Mouse (Mus musculus): ENCODE measurements at regions not wholly inside any gene's neighbourhood (a gene's known extent, or its start where the extent isn't known, plus 50 kb on each side); places are given as distances from the start of the nearest gene placed in this dataset.

GRCm38 (mm10) chr4:142880323-142880759, 332.5 kb downstream of the Prdm2 start:
- Histone ChIP-seq H3K27ac (ENCODE audit: insufficient read depth, low read depth, low read length) (no peak overlapping the region), H3K4me3 (ENCODE audit: insufficient read depth, low read length) (no peak overlapping the region), H3K4me1 (ENCODE audit: control insufficient read depth, insufficient read depth, low read length) (no peaks in the 10 kb centered on the region)
- no peak for TF ChIP-seq CTCF (IDR thresholded peaks at IDR 0.05; ENCODE audit: low read depth, low read length)
- no peak for TF ChIP-seq POLR2A (IDR thresholded peaks at IDR 0.05; ENCODE audit: borderline replicate concordance, low read depth, low read length)

- Histone ChIP-seq H3K27ac (ENCODE audit: insufficient read depth, low read depth, low read length) (no peak overlapping the region), H3K4me3 (ENCODE audit: insufficient read depth, low read length) (no peak overlapping the region), H3K4me1 (ENCODE audit: control insufficient read depth, insufficient read depth, low read length) (no peaks in the 10 kb centered on the region)
- TF ChIP-seq CTCF (IDR thresholded peaks at IDR 0.05; ENCODE audit: low read depth, low read length) (no peak), POLR2A (IDR thresholded peaks at IDR 0.05; ENCODE audit: borderline replicate concordance, low read depth, low read length) (no peak)
These were observed 336.6 kb downstream of the Prdm2 start for GRCm38 (mm10) chr4:142876151-142876550.

- Histone ChIP-seq H3K4me3 (ENCODE audit: insufficient read depth, low read length) (no peak overlapping the region), H3K27ac (ENCODE audit: insufficient read depth, low read depth, low read length) (no peak overlapping the region), H3K4me1 (ENCODE audit: control insufficient read depth, insufficient read depth, low read length) (no peaks in the 10 kb centered on the region)
- no peak for TF ChIP-seq POLR2A (IDR thresholded peaks at IDR 0.05; ENCODE audit: borderline replicate concordance, low read depth, low read length)
- no peak for TF ChIP-seq CTCF (IDR thresholded peaks at IDR 0.05; ENCODE audit: low read depth, low read length)
These were observed 337.7 kb downstream of the Prdm2 start for GRCm38 (mm10) chr4:142875105-142875504.

- H3K27ac ChIP-seq (ENCODE audit: insufficient read depth, low read depth, low read length) = no peak overlapping the region
- no peak overlapping the region for H3K4me3 ChIP-seq (ENCODE audit: insufficient read depth, low read length)
- TF ChIP-seq POLR2A (IDR thresholded peaks at IDR 0.05; ENCODE audit: borderline replicate concordance, low read depth, low read length) (no peak), CTCF (IDR thresholded peaks at IDR 0.05; ENCODE audit: low read depth, low read length) (no peak)
- H3K4me1 ChIP-seq (ENCODE audit: control insufficient read depth, insufficient read depth, low read length) = no peaks in the 10 kb centered on the region
These were observed 346.5 kb downstream of the Prdm2 start for GRCm38 (mm10) chr4:142866341-142866740.

- TF ChIP-seq POLR2A (IDR thresholded peaks at IDR 0.05; ENCODE audit: borderline replicate concordance, low read depth, low read length) = no peak
- no peak for TF ChIP-seq CTCF (IDR thresholded peaks at IDR 0.05; ENCODE audit: low read depth, low read length)
- Histone ChIP-seq H3K4me1 (ENCODE audit: control insufficient read depth, insufficient read depth, low read length) (no peaks in the 10 kb centered on the region), H3K4me3 (ENCODE audit: insufficient read depth, low read length) (no peak overlapping the region), H3K27ac (ENCODE audit: insufficient read depth, low read depth, low read length) (no peak overlapping the region)
These were observed 347.2 kb downstream of the Prdm2 start for GRCm38 (mm10) chr4:142865593-142865992.

- Histone ChIP-seq H3K4me3 (ENCODE audit: insufficient read depth, low read length) (no peak overlapping the region), H3K4me1 (ENCODE audit: control insufficient read depth, insufficient read depth, low read length) (no peaks in the 10 kb centered on the region), H3K27ac (ENCODE audit: insufficient read depth, low read depth, low read length) (no peak overlapping the region)
- TF ChIP-seq POLR2A (IDR thresholded peaks at IDR 0.05; ENCODE audit: borderline replicate concordance, low read depth, low read length) = no peak
- TF ChIP-seq CTCF (IDR thresholded peaks at IDR 0.05; ENCODE audit: low read depth, low read length) = no peak
These were observed 348.9 kb downstream of the Prdm2 start for GRCm38 (mm10) chr4:142863939-142864338.

- Histone ChIP-seq H3K4me1 (ENCODE audit: control insufficient read depth, insufficient read depth, low read length) (no peaks in the 10 kb centered on the region), H3K4me3 (ENCODE audit: insufficient read depth, low read length) (no peak overlapping the region), H3K27ac (ENCODE audit: insufficient read depth, low read depth, low read length) (no peak overlapping the region)
- TF ChIP-seq CTCF (IDR thresholded peaks at IDR 0.05; ENCODE audit: low read depth, low read length) (no peak), POLR2A (IDR thresholded peaks at IDR 0.05; ENCODE audit: borderline replicate concordance, low read depth, low read length) (no peak)
These were observed 352.4 kb downstream of the Prdm2 start for GRCm38 (mm10) chr4:142860441-142860840.

GRCm38 (mm10) chr4:142856626-142857025, 356.2 kb downstream of the Prdm2 start:
- no peak overlapping the region for H3K27ac ChIP-seq (ENCODE audit: insufficient read depth, low read depth, low read length)
- H3K4me1 ChIP-seq (ENCODE audit: control insufficient read depth, insufficient read depth, low read length) = no peaks in the 10 kb centered on the region
- no peak overlapping the region for H3K4me3 ChIP-seq (ENCODE audit: insufficient read depth, low read length)
- no peak for TF ChIP-seq CTCF (IDR thresholded peaks at IDR 0.05; ENCODE audit: low read depth, low read length)
- no peak for TF ChIP-seq POLR2A (IDR thresholded peaks at IDR 0.05; ENCODE audit: borderline replicate concordance, low read depth, low read length)

GRCm38 (mm10) chr4:142855635-142856034, 357.2 kb downstream of the Prdm2 start:
- H3K27ac ChIP-seq (ENCODE audit: insufficient read depth, low read depth, low read length) = no peak overlapping the region
- H3K4me1 ChIP-seq (ENCODE audit: control insufficient read depth, insufficient read depth, low read length) = no peaks in the 10 kb centered on the region
- no peak overlapping the region for H3K4me3 ChIP-seq (ENCODE audit: insufficient read depth, low read length)
- no peak for TF ChIP-seq POLR2A (IDR thresholded peaks at IDR 0.05; ENCODE audit: borderline replicate concordance, low read depth, low read length)
- no peak for TF ChIP-seq CTCF (IDR thresholded peaks at IDR 0.05; ENCODE audit: low read depth, low read length)

- H3K4me1 ChIP-seq (ENCODE audit: control insufficient read depth, insufficient read depth, low read length) = no peaks in the 10 kb centered on the region
- TF ChIP-seq CTCF (IDR thresholded peaks at IDR 0.05; ENCODE audit: low read depth, low read length) (no peak), POLR2A (IDR thresholded peaks at IDR 0.05; ENCODE audit: borderline replicate concordance, low read depth, low read length) (no peak)
- H3K27ac ChIP-seq (ENCODE audit: insufficient read depth, low read depth, low read length) = no peak overlapping the region
- no peak overlapping the region for H3K4me3 ChIP-seq (ENCODE audit: insufficient read depth, low read length)
These were observed 358.9 kb downstream of the Prdm2 start for GRCm38 (mm10) chr4:142853924-142854323.
